Comparison of ENCODE assay signal across 12 mouse cellular contexts in the genomic region with DNA sequence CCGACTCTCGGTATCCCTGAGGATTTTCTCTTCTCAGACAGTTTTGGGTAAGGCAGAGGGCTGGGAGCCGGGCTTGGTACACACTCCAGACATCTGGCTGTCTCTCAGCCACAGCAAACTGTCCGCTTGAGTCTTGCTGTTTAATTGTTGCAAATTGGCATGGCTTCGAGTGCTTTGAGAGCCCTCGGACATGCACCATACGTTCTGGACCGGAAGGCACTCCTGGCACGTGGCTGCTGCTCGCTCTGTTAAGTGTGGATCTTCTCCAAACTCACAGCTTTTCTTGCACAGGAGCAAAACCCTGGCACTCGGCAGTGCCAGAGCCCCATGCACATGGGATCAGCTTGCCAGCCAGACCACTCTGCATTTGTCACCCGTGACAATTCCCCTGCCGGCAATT.
"Had no signal": no experiment of that assay in that cellular context is flagged by ENCODE, and none has a peak within 500 bp of the region (broad histone marks: within the 10 kb centered on the region; RNA-seq: fewer than 3 reads in every experiment).

No protein-coding gene starts in this region.

- H3K9me3 ChIP-seq: limb, embryonic 13.5 days; midbrain, embryonic 13.5 days; neural tube, embryonic 12.5 days; stomach, embryonic 15.5 days had no signal

- H3K36me3 ChIP-seq: limb, embryonic 13.5 days; midbrain, embryonic 13.5 days; neural tube, embryonic 12.5 days; stomach, embryonic 15.5 days had no signal

- DNase-seq: kidney, postnatal 25 days; layer of hippocampus, adult 9-11 months; layer of hippocampus, postnatal 36 days; lung, adult 18-20 months; lung, postnatal 36 days; thymus, adult 2 months; thymus, postnatal 25 days had no signal

- H3K27ac ChIP-seq: limb, embryonic 13.5 days; liver, embryonic 14.5 days; midbrain, embryonic 13.5 days; neural tube, embryonic 12.5 days; stomach, embryonic 15.5 days had no signal

- H3K9ac ChIP-seq: limb, embryonic 13.5 days; liver, embryonic 14.5 days; midbrain, embryonic 13.5 days; neural tube, embryonic 12.5 days; stomach, embryonic 15.5 days had no signal

- H3K4me2 ChIP-seq: limb, embryonic 13.5 days; midbrain, embryonic 13.5 days; neural tube, embryonic 12.5 days; stomach, embryonic 15.5 days had no signal

- H3K4me3 ChIP-seq: limb, embryonic 13.5 days; midbrain, embryonic 13.5 days; neural tube, embryonic 12.5 days; stomach, embryonic 15.5 days had no signal

- H3K27me3 ChIP-seq: neural tube, embryonic 12.5 days had no signal

- ATAC-seq: midbrain, embryonic 13.5 days had no signal
